Mouse (Mus musculus) embryonic facial prominence, embryonic 10.5 days (tissue): ENCODE results near the gene Eri3. TPM values are rescaled to one million over a fixed set of nuclear protein-coding genes. Genes with fewer than 3 reads are reported as not detected.

Experiments used
- DNase-seq: peaks from one replicate; pipeline ENCODE4 v3.0.0-alpha.2; 2017; ENCODE audit warnings: low spot score
- H3K27ac ChIP-seq: fragments of 300-500 bp; sonication (generic); replicated peaks from 2 replicates; pipeline ENCODE4 v1.5.1; 2016; ENCODE audit warnings: mild to moderate bottlenecking
- H3K27me3 ChIP-seq: fragments of 300-500 bp; sonication (generic); replicated peaks from 2 replicates; pipeline ENCODE4 v1.6.1; 2016; ENCODE audit warnings: low read depth, mild to moderate bottlenecking; ENCODE audit not compliant: poor library complexity, severe bottlenecking
- H3K36me3 ChIP-seq: fragments of 300-500 bp; sonication (generic); replicated peaks from 2 replicates; pipeline ENCODE4 v1.6.1; 2016; ENCODE audit warnings: mild to moderate bottlenecking, moderate library complexity
- H3K4me1 ChIP-seq: fragments of 300-500 bp; sonication (generic); 2 replicates; pipeline ENCODE4 v1.6.1; 2016
- H3K4me3 ChIP-seq: fragments of 300-500 bp; sonication (generic); 2 replicates; pipeline ENCODE4 v1.5.1; 2016; ENCODE audit warnings: mild to moderate bottlenecking, moderate library complexity
- H3K9me3 ChIP-seq: fragments of 300-500 bp; sonication (generic); 2 replicates; pipeline ENCODE4 v1.6.1; 2016; ENCODE audit warnings: mild to moderate bottlenecking
- WGBS: fragments of 180-500 bp; shearing (Covaris S2); methylation state at CpG from one replicate; pipeline ENCODE4 v1.1.7; 2016; 5-methylcytosine and 5-hydroxymethylcytosine counted together
- polyA plus RNA-seq: library from polyadenylated mRNA; unstranded; fragments of >200 nt; fragmentation: Nextera tagmentation; extraction: Ambion mirVana; gene quantifications from 2 replicates; pipeline ENCODE4 v1.2.1, GENCODE M21; 2016

The Eri3 gene
- polyA plus RNA-seq, 1 experiment from 2014 or later = 132 TPM

GRCm38 (mm10) chr4:117655500-117655863 lies 105.3 kb downstream of the Eri3 start:
- no peak overlapping the region for H3K4me3 ChIP-seq
- H3K4me1 ChIP-seq = peaks cover 79% of the 10 kb centered on the region
- 13% methylated on average over 5 of the region's 5 CpGs for WGBS
- no peaks in the 10 kb centered on the region for H3K9me3 ChIP-seq
- peaks cover 20% of the 10 kb centered on the region for H3K36me3 ChIP-seq
- DNase-seq = peak; percentile 80
- H3K27me3 ChIP-seq = no peaks in the 10 kb centered on the region; the same call in 1 of the 2 replicates
- peak overlapping the region; percentile 63 for H3K27ac ChIP-seq

GRCm38 (mm10) chr4:117656961-117657360 lies 106.8 kb downstream of the Eri3 start:
- H3K27ac ChIP-seq = peak overlapping the region; percentile 82
- peak; percentile 75 for DNase-seq
- H3K9me3 ChIP-seq = no peaks in the 10 kb centered on the region
- H3K36me3 ChIP-seq = peaks cover 26% of the 10 kb centered on the region
- H3K4me3 ChIP-seq = no peak overlapping the region
- peaks cover 69% of the 10 kb centered on the region for H3K4me1 ChIP-seq
- H3K27me3 ChIP-seq = no peaks in the 10 kb centered on the region; the same call in 1 of the 2 replicates
- WGBS = 4% methylated on average over 6 of the region's 6 CpGs

- H3K36me3 ChIP-seq = peaks cover 26% of the 10 kb centered on the region
- H3K4me3 ChIP-seq = no peak overlapping the region
- H3K27ac ChIP-seq = peak overlapping the region; percentile 82
- DNase-seq = no peak
- 48% methylated on average over 4 of the region's 4 CpGs for whole genome bisulfite sequencing
- no peaks in the 10 kb centered on the region for H3K9me3 ChIP-seq
- H3K27me3 ChIP-seq = no peaks in the 10 kb centered on the region; the same call in 1 of the 2 replicates
- H3K4me1 ChIP-seq = peaks cover 62% of the 10 kb centered on the region
These were observed 107.5 kb downstream of the Eri3 start for GRCm38 (mm10) chr4:117657646-117658045.

GRCm38 (mm10) chr4:117658582-117659444 lies 108.6 kb downstream of the Eri3 start:
- Histone ChIP-seq H3K27me3 (no peaks in the 10 kb centered on the region; the same call in 1 of the 2 replicates), H3K36me3 (peaks cover 30% of the 10 kb centered on the region), H3K27ac (peak overlapping the region; percentile 82; the same call in 1 of the 2 replicates), H3K9me3 (no peaks in the 10 kb centered on the region), H3K4me1 (peaks cover 54% of the 10 kb centered on the region), H3K4me3 (no peak overlapping the region)
- DNase-seq = peak; percentile 52
- 65% methylated on average over 14 of the region's 14 CpGs for WGBS

- Histone ChIP-seq H3K4me3 (no peak overlapping the region), H3K27ac (no peak overlapping the region), H3K27me3 (no peaks in the 10 kb centered on the region), H3K4me1 (peaks cover 42% of the 10 kb centered on the region), H3K36me3 (peaks cover 30% of the 10 kb centered on the region), H3K9me3 (no peaks in the 10 kb centered on the region)
- DNase-seq = no peak
- 95% methylated on average over 5 of the region's 5 CpGs for WGBS
These were observed 109.8 kb downstream of the Eri3 start for GRCm38 (mm10) chr4:117660001-117660400.

GRCm38 (mm10) chr4:117664411-117665137 lies 114.4 kb downstream of the Eri3 start:
- Histone ChIP-seq H3K36me3 (peaks cover 24% of the 10 kb centered on the region), H3K4me3 (no peak overlapping the region), H3K27me3 (no peaks in the 10 kb centered on the region), H3K27ac (no peak overlapping the region; the same call in 1 of the 2 replicates), H3K4me1 (0 out of 2 replicates have a peak, but pooled peaks cover 4% of the 10 kb centered on the region), H3K9me3 (no peaks in the 10 kb centered on the region)
- DNase-seq = no peak
- 91% methylated on average over 10 of the region's 10 CpGs for WGBS

- 90% methylated on average over 7 of the region's 7 CpGs for WGBS
- no peak for DNase-seq
- H3K27me3 ChIP-seq = no peaks in the 10 kb centered on the region
- no peak overlapping the region for H3K4me3 ChIP-seq
- no peaks in the 10 kb centered on the region for H3K9me3 ChIP-seq
- 0 out of 2 replicates have a peak, but pooled peaks cover 4% of the 10 kb centered on the region for H3K4me1 ChIP-seq
- H3K36me3 ChIP-seq = peaks cover 18% of the 10 kb centered on the region
- H3K27ac ChIP-seq = no peak overlapping the region
These were observed 115.4 kb downstream of the Eri3 start for GRCm38 (mm10) chr4:117665531-117665930.

- Histone ChIP-seq H3K27ac (no peak overlapping the region), H3K4me1 (0 out of 2 replicates have a peak, but pooled peaks cover 4% of the 10 kb centered on the region), H3K4me3 (no peak overlapping the region), H3K27me3 (no peaks in the 10 kb centered on the region), H3K36me3 (peaks cover 12% of the 10 kb centered on the region), H3K9me3 (no peaks in the 10 kb centered on the region)
- whole genome bisulfite sequencing = 83% methylated on average over 8 of the region's 8 CpGs
- DNase-seq = no peak
These were observed 115.9 kb downstream of the Eri3 start for GRCm38 (mm10) chr4:117666054-117666453.

GRCm38 (mm10) chr4:117669874-117670273 lies 119.7 kb downstream of the Eri3 start:
- no peaks in the 10 kb centered on the region for H3K27me3 ChIP-seq
- 81% methylated on average over 7 of the region's 7 CpGs for WGBS
- 0 out of 2 replicates have a peak, but pooled peaks cover 4% of the 10 kb centered on the region for H3K4me1 ChIP-seq
- H3K27ac ChIP-seq = no peak overlapping the region
- H3K36me3 ChIP-seq = peaks cover 29% of the 10 kb centered on the region
- no peak for DNase-seq
- H3K9me3 ChIP-seq = no peaks in the 10 kb centered on the region
- no peak overlapping the region for H3K4me3 ChIP-seq

- WGBS = 87% methylated on average over 9 of the region's 9 CpGs
- Histone ChIP-seq H3K36me3 (peaks cover 50% of the 10 kb centered on the region), H3K27me3 (no peaks in the 10 kb centered on the region), H3K4me1 (no peaks in the 10 kb centered on the region), H3K27ac (no peak overlapping the region), H3K4me3 (no peak overlapping the region), H3K9me3 (no peaks in the 10 kb centered on the region)
- no peak for DNase-seq
These were observed 121.9 kb downstream of the Eri3 start for GRCm38 (mm10) chr4:117672042-117672441.

- DNase-seq = no peak
- peaks cover 69% of the 10 kb centered on the region for H3K36me3 ChIP-seq
- WGBS = 88% methylated on average over 3 of the region's 3 CpGs
These were observed 123.7 kb downstream of the Eri3 start for GRCm38 (mm10) chr4:117673901-117674300.

GRCm38 (mm10) chr4:117676903-117677302 lies 126.7 kb downstream of the Eri3 start:
- 25% methylated on average over 3 of the region's 3 CpGs for WGBS
- Histone ChIP-seq H3K36me3 (peaks cover 90% of the 10 kb centered on the region), H3K9me3 (no peaks in the 10 kb centered on the region), H3K4me3 (no peak overlapping the region), H3K27me3 (no peaks in the 10 kb centered on the region), H3K4me1 (peaks cover 10% of the 10 kb centered on the region), H3K27ac (no peak overlapping the region)
- DNase-seq = peak; percentile 80

More at GRCm38 (mm10) chr4:117673901-117674300, 123.7 kb downstream of the Eri3 start:
- H3K4me1 ChIP-seq = no peaks in the 10 kb centered on the region
- no peak overlapping the region for H3K4me3 ChIP-seq
- no peaks in the 10 kb centered on the region for H3K9me3 ChIP-seq
- H3K27me3 ChIP-seq = no peaks in the 10 kb centered on the region
- no peak overlapping the region for H3K27ac ChIP-seq
